Mouse (Mus musculus): ENCODE data around the gene Ccp110. TPM values are rescaled to one million over a fixed set of nuclear protein-coding genes. Genes with fewer than 3 reads are reported as not detected.

Ccp110 gene
- polyA plus RNA-seq, 1 experiment = 43.8 TPM

DNA sequence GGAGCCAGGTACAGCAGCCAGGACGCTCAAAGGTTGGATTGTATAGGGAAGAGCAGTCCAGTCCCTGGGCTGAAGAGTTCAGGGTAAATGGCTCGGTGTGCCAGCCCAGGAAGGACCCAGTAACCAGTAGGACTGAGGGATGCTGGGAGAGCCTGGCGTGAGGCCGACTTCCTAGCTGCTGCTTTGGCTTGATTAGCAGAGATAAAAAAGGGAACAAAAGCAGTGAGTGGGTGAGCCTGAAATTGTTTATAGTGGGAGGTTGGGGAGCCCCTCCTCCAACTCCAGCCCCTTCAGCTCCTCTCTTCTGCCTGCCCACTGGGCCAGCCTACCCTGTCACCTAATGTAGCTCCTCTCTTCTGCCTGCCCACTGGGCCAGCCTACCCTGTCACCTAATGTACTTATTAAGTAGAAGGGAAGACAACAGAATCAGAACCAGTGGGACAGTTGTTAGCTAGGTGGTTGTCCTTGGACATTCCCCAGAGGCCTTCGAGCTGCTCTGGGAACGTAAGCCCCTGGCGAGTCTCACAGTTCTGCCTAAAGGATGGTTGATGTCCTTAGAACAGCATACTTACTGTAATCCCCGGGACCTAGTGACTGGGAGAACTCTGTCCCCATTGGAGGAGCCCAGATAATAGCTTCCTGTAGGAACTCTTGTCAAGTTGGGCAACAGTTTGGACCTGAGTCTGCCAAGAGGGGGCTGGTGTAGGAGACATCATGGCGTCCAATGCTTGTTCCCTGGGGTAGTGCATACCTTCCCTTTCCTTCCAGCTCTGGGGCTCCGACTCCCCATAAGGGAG, 65.4 kb downstream of the Ccp110 start:
- Histone ChIP-seq H3K4me3 (ENCODE audit: low read depth, low read length) (no peak overlapping the region), H3K4me1 (ENCODE audit: control insufficient read depth, insufficient read depth, low read length) (no peaks in the 10 kb centered on the region), H3K9ac (ENCODE audit: low read depth, poor library complexity, severe bottlenecking) (no peak overlapping the region), H3K27ac (ENCODE audit: insufficient read depth, low read length) (no peak overlapping the region), H3K27me3 (ENCODE audit: control insufficient read depth, insufficient read depth, low read length, poor library complexity, severe bottlenecking) (no peaks in the 10 kb centered on the region), H3K36me3 (ENCODE audit: control insufficient read depth, insufficient read depth, low read length, poor library complexity, severe bottlenecking) (no peaks in the 10 kb centered on the region), H3K9me3 (replicated peaks; ENCODE audit: control insufficient read depth, insufficient read depth, low read length, poor library complexity, severe bottlenecking) (no peaks in the 10 kb centered on the region)
- no peak for TF ChIP-seq POLR2A (IDR thresholded peaks at IDR 0.05; ENCODE audit: insufficient read depth, low read length)
- no peak for TF ChIP-seq EP300 (IDR thresholded peaks at IDR 0.05; ENCODE audit: insufficient read depth, low read depth, low read length)
- TF ChIP-seq CTCF (IDR thresholded peaks at IDR 0.05; ENCODE audit: low read depth, low read length) = no peak

GRCm38 (mm10) chr7:118778561-118778960, 66.2 kb downstream of the Ccp110 start:
- Histone ChIP-seq H3K36me3 (ENCODE audit: control insufficient read depth, insufficient read depth, low read length, poor library complexity, severe bottlenecking) (no peaks in the 10 kb centered on the region), H3K4me3 (ENCODE audit: low read depth, low read length) (no peak overlapping the region), H3K9ac (ENCODE audit: low read depth, poor library complexity, severe bottlenecking) (no peak overlapping the region), H3K27me3 (ENCODE audit: control insufficient read depth, insufficient read depth, low read length, poor library complexity, severe bottlenecking) (no peaks in the 10 kb centered on the region), H3K9me3 (replicated peaks; ENCODE audit: control insufficient read depth, insufficient read depth, low read length, poor library complexity, severe bottlenecking) (no peaks in the 10 kb centered on the region), H3K27ac (ENCODE audit: insufficient read depth, low read length) (no peak overlapping the region), H3K4me1 (ENCODE audit: control insufficient read depth, insufficient read depth, low read length) (no peaks in the 10 kb centered on the region)
- no peak for TF ChIP-seq POLR2A (IDR thresholded peaks at IDR 0.05; ENCODE audit: insufficient read depth, low read length)
- TF ChIP-seq CTCF (IDR thresholded peaks at IDR 0.05; ENCODE audit: low read depth, low read length) = no peak
- no peak for TF ChIP-seq EP300 (IDR thresholded peaks at IDR 0.05; ENCODE audit: insufficient read depth, low read depth, low read length)

GRCm38 (mm10) chr7:118783305-118784001, 71.1 kb downstream of the Ccp110 start:
- no peaks in the 10 kb centered on the region for H3K9me3 ChIP-seq (replicated peaks; ENCODE audit: control insufficient read depth, insufficient read depth, low read length, poor library complexity, severe bottlenecking)
- H3K4me3 ChIP-seq (ENCODE audit: low read depth, low read length) = no peak overlapping the region
- H3K36me3 ChIP-seq (ENCODE audit: control insufficient read depth, insufficient read depth, low read length, poor library complexity, severe bottlenecking) = no peaks in the 10 kb centered on the region
- TF ChIP-seq CTCF (IDR thresholded peaks at IDR 0.05; ENCODE audit: low read depth, low read length) = no peak
- TF ChIP-seq POLR2A (IDR thresholded peaks at IDR 0.05; ENCODE audit: insufficient read depth, low read length) = no peak
- no peak for TF ChIP-seq EP300 (IDR thresholded peaks at IDR 0.05; ENCODE audit: insufficient read depth, low read depth, low read length)
- H3K9ac ChIP-seq (ENCODE audit: low read depth, poor library complexity, severe bottlenecking) = no peak overlapping the region
- no peaks in the 10 kb centered on the region for H3K4me1 ChIP-seq (ENCODE audit: control insufficient read depth, insufficient read depth, low read length)
- no peak overlapping the region for H3K27ac ChIP-seq (ENCODE audit: insufficient read depth, low read length)
- no peaks in the 10 kb centered on the region for H3K27me3 ChIP-seq (ENCODE audit: control insufficient read depth, insufficient read depth, low read length, poor library complexity, severe bottlenecking)

- no peaks in the 10 kb centered on the region for H3K36me3 ChIP-seq (ENCODE audit: control insufficient read depth, insufficient read depth, low read length, poor library complexity, severe bottlenecking)
Measured at GRCm38 (mm10) chr7:118786091-118786490, 73.7 kb downstream of the Ccp110 start.

More at GRCm38 (mm10) chr7:118786091-118786490, 73.7 kb downstream of the Ccp110 start:
- no peaks in the 10 kb centered on the region for H3K27me3 ChIP-seq (ENCODE audit: control insufficient read depth, insufficient read depth, low read length, poor library complexity, severe bottlenecking)
- H3K4me1 ChIP-seq (ENCODE audit: control insufficient read depth, insufficient read depth, low read length) = no peaks in the 10 kb centered on the region
- no peak for TF ChIP-seq EP300 (IDR thresholded peaks at IDR 0.05; ENCODE audit: insufficient read depth, low read depth, low read length)
- no peak for TF ChIP-seq CTCF (IDR thresholded peaks at IDR 0.05; ENCODE audit: low read depth, low read length)
- no peak for TF ChIP-seq POLR2A (IDR thresholded peaks at IDR 0.05; ENCODE audit: insufficient read depth, low read length)
- H3K27ac ChIP-seq (ENCODE audit: insufficient read depth, low read length) = no peak overlapping the region
- H3K4me3 ChIP-seq (ENCODE audit: low read depth, low read length) = no peak overlapping the region
- no peaks in the 10 kb centered on the region for H3K9me3 ChIP-seq (replicated peaks; ENCODE audit: control insufficient read depth, insufficient read depth, low read length, poor library complexity, severe bottlenecking)
- H3K9ac ChIP-seq (ENCODE audit: low read depth, poor library complexity, severe bottlenecking) = no peak overlapping the region

Other genes starting within 250 kb of the Ccp110 start
- 7.2 and 7.7 TPM in 2 replicates for gene Itpripl2, start 220.6 kb upstream of the Ccp110 start, polyA plus RNA-seq (2011; ENCODE audit: insufficient read depth, insufficient read length, low read depth, missing spikeins)
- 29.0 and 30.8 TPM in 2 replicates for gene Coq7, start 179.2 kb upstream of the Ccp110 start, polyA plus RNA-seq (2011; ENCODE audit: insufficient read depth, insufficient read length, low read depth, missing spikeins)
- gene Tmc7, start 127.8 kb upstream of the Ccp110 start, polyA plus RNA-seq (2011; ENCODE audit: insufficient read depth, insufficient read length, low read depth, missing spikeins) = 7.7 TPM in 2 replicates
- 0.16 and 0.30 TPM in 2 replicates for gene Tmc5, start 115.3 kb upstream of the Ccp110 start, polyA plus RNA-seq (2011; ENCODE audit: insufficient read depth, insufficient read length, low read depth, missing spikeins)
- gene Gde1, start 6.8 kb upstream of the Ccp110 start, polyA plus RNA-seq (2011; ENCODE audit: insufficient read depth, insufficient read length, low read depth, missing spikeins) = 24.7 and 29.9 TPM in 2 replicates
- 53.6 and 54.7 TPM in 2 replicates for gene Vps35l, start 27.7 kb downstream of the Ccp110 start, polyA plus RNA-seq (2011; ENCODE audit: insufficient read depth, insufficient read length, low read depth, missing spikeins)
- gene Iqck, start 143.2 kb downstream of the Ccp110 start, polyA plus RNA-seq (2011; ENCODE audit: insufficient read depth, insufficient read length, low read depth, missing spikeins) = 0.73 and 1.4 TPM in 2 replicates
- 82.5 and 83.1 TPM in 2 replicates for gene Knop1, start 143.7 kb downstream of the Ccp110 start, polyA plus RNA-seq (2011; ENCODE audit: insufficient read depth, insufficient read length, low read depth, missing spikeins)